Mouse (Mus musculus) kidney, adult 8-10 months (tissue): ENCODE measurements at regions not wholly inside any gene's neighbourhood (a gene's known extent, or its start where the extent isn't known, plus 50 kb on each side); places are given as distances from the start of the nearest gene placed in this dataset.
"Not testable (repeated sequence)": the region's sequence is repeated elsewhere in the genome, so short reads cannot be mapped to it uniquely, and the experiment has no call there.

Experiments
- DNase-seq, 2 experiments: peaks; one replicate each; pipeline ENCODE4 v3.0.0; 2022

DNA sequence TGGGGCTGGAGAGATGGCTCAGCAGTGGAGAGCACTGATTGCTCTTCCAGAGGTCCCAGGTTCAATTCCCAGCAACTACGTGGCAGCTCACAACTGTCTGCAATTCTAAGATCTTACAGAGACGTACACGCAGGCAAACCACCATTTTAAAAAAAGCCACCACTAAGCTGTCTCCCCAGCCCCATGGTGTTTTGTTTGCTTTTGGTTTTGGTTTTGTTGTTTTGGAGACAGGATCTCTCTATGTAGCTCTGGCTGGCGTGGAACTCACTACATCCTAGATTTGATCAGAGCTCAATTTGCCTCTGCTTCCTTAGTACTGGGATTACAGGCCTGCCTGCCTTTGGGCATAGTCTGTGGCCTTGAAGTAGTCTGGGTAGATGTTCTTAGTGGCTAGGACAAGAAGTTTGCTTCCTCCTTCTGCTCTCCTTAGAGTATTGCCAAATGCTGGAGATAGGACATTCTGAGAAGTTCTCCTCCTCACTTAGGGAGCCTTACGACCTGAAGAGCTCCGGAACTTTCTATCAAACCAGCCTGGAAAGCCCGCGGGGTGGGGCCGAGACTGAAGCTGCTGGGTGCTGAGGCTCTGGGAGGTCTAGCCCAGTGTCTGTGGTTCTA, 495.4 kb upstream of the Chrm3 start:
- DNase-seq: not testable (repeated sequence)

DNA sequence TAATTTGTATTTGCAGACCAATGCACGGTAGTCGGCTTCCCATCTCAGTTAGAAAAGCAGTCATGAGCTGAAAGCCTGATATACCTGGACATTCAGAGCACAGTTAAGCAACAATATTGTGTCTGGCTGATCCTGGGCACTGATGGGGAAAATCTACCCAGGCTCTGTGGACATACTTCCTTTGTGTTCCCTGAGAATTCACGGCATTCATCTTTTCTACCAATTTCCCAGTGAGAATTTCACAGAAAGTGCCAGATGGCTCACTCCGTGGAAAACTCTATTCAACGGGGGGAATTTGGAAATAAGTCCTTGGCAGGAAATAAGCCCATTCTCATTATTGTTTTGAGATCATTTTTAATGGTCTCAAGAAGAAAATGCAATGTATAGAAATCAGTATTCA, 484.6 kb upstream of the Chrm3 start:
- no peak for DNase-seq

DNA sequence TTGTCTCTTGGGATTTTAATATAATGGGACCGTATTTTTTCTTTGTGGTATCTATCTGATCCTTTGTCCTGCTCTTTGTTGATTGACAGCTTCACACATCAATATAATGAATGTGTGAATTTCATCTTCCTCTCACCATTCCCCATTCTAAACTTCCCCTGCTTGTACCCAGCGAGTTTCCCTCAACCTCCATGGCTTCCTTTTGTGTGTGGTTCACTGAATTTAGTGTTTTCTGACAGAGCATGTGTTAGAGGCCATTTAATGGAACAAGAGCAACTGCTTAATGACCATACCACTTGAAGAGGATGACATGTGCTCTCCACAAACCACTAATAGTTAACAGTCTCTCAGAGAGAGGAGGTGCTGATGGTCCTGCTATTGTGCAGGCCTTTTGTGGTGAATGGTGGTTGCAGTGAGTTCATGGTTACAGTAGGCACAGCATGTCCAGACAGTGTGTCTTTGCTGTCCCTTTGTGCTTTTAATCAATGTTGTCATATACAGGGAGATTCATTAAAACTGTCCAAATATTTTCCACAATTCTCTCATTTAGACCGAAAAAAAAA, 438.8 kb upstream of the Chrm3 start:
- no peak for DNase-seq
